Mouse (Mus musculus): ENCODE measurements around the gene Rcor1. TPM values are rescaled to one million over a fixed set of nuclear protein-coding genes. Genes with fewer than 3 reads are reported as not detected.
"Not testable (repeated sequence)": the region's sequence is repeated elsewhere in the genome, so short reads cannot be mapped to it uniquely, and the experiment has no call there.

The Rcor1 gene
- total RNA-seq, 1 experiment from 2014 or later: 46.4 TPM

DNA sequence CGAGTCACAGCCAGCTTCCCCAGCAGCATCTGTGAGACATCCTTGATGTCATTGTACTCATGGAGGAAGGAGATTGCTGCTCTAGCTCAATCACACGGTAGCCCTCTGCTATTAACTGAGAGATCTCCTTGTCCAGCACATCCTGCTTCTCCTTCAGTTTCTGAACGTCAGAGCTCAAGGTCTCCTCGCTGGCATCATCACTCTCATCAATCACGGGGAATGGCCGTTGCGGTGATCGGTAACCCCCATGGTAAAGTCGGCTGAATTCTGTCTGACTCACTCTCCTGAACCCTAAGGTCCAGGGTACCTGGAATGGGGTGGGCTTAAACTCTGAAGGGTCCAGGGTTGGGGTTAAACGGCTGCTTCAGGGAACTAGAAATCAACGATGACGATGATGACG lies 28.7 kb downstream of the Rcor1 start:
- DNase-seq: peak; percentile 69

GRCm38 (mm10) chr12:111069299-111069698 lies 30.1 kb downstream of the Rcor1 start:
- DNase-seq: not testable (repeated sequence)

- no peak for DNase-seq
Measured at GRCm38 (mm10) chr12:111071009-111071408, 31.9 kb downstream of the Rcor1 start.

GRCm38 (mm10) chr12:111071477-111072152 lies 32.5 kb downstream of the Rcor1 start:
- DNase-seq: peak; percentile 83

GRCm38 (mm10) chr12:111076385-111076965 lies 37.3 kb downstream of the Rcor1 start:
- no peak for DNase-seq

- DNase-seq: no peak
Measured at GRCm38 (mm10) chr12:111085579-111085978, 46.4 kb downstream of the Rcor1 start.

- DNase-seq: no peak
Measured at GRCm38 (mm10) chr12:111087066-111087465, 47.9 kb downstream of the Rcor1 start.

GRCm38 (mm10) chr12:111088186-111088585 lies 49.0 kb downstream of the Rcor1 start:
- peak; percentile 71 for DNase-seq

DNA sequence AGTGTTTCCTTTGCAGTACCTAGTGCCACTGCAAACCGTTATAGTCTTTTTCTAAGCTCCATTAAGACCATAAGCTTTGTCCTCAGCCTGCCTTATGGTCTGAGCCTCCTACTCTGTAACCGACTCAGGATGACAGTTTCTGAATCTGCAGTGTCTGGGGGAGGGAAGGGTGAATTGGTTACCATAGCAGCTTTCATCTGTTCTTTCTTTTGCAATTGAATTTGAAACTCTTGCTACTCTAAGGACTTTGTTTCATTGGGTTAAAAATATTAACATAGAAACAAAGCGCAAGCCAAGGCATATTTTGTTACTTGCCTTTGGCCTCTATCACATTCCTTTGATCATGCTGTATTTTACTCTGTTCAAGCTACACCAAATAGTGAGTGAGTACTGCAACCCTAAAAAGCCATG lies 49.6 kb downstream of the Rcor1 start:
- DNase-seq: no peak

DNA sequence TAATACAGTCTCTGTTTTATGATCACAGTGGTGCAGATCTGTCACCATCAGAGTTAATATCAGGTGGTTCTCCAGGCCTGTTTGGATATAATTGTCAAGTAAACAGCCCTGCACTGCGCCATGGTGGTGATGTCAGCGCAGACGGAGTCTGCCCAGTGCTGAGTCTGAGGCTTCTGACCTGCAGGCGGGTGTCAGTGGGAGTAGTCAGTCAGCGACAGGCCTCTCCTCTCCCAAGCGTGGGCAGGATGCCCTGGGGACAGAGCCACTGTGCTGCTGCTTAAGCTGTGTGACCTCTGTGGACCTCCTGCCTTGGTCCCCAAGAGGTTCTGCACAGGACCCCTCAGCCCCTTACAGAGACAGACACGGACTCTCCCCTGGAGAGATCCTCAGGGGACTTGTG lies 50.0 kb downstream of the Rcor1 start:
- peak; percentile 39 for DNase-seq

DNA sequence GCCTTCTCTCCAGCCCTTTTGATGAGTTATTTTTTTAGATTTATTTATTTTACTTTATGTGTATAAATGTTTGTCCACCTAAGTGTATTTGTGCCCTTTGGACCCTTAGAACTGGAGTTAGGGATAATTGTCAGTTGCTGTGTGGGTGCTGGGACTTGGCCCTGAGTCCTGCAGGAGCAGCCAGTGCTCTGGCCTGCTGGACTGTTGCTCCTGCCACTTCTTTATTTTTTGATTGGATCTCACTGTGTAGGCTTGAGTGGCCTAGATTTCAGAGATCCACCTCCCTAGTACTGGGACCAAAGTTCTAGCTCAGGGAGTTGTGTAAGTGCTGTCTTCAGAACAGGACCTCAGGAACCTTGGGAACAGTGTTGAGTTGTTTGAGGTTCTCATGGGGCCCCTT lies 51.6 kb downstream of the Rcor1 start:
- DNase-seq: no peak

GRCm38 (mm10) chr12:111091981-111092380 lies 52.8 kb downstream of the Rcor1 start:
- no peak for DNase-seq

- DNase-seq: no peak
Measured at GRCm38 (mm10) chr12:111094073-111094472, 54.9 kb downstream of the Rcor1 start.

DNA sequence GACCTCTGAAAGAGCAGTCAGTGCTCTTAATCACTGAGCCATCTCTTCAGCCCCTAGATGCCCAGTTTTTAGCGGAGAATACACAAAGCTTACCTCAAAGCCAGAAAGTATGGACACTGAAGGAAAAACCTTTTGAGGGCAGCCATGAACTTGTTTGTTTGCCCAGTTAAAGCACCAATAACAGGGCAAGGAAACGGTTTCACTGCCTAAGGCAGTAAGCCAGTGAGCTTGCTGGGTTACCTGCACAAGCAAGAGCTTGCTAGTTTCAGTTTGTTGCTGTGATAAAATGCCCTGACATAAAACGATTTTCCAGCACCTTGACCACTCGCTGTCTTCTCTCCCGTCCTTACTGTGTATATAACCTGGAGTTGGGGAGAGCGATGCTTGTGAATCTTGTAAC lies 55.9 kb downstream of the Rcor1 start:
- no peak for DNase-seq

GRCm38 (mm10) chr12:111096249-111096648 lies 57.1 kb downstream of the Rcor1 start:
- DNase-seq: no peak

- DNase-seq: no peak
Measured at GRCm38 (mm10) chr12:111097036-111097435, 57.9 kb downstream of the Rcor1 start.

DNA sequence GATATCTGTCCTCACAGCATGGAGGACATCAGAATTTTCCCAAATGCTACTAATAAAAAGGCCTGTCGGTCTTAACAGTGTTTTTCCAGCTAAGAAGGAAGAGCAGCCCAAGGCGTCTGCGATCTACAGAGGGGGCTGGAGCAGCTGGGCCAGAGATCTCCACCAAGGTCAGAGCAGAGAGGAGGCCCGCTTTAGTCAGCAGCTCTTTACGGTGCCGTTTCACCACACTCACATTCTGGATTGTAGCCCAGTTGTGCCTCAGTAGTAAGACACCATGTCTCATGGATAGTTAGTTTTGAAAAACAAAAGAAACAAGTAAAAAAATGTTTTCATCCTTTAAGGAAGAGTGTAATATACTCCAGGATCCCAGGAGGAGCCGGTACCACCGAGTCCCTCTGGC lies 72.0 kb downstream of the Rcor1 start:
- DNase-seq: peak; percentile 65

DNA sequence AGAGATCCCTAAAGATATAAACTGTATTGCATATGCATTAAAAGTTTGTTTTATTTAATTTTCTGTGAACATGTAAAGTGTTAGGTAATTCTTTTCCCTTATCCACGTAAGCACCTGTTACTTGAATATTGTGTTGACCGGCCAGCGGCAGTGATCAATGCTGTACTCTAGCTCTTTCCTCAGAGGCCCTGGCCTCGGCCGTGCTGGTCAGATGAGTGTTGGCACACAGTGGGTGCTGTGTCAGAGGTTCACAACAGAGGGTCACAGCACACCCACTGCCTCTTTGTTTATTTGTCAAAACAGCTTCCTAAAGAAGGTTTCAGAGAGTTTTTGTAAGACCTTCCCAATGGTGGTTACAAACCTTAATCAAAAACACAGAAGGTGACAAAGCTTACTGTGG lies 75.4 kb downstream of the Rcor1 start:
- no peak for DNase-seq

DNA sequence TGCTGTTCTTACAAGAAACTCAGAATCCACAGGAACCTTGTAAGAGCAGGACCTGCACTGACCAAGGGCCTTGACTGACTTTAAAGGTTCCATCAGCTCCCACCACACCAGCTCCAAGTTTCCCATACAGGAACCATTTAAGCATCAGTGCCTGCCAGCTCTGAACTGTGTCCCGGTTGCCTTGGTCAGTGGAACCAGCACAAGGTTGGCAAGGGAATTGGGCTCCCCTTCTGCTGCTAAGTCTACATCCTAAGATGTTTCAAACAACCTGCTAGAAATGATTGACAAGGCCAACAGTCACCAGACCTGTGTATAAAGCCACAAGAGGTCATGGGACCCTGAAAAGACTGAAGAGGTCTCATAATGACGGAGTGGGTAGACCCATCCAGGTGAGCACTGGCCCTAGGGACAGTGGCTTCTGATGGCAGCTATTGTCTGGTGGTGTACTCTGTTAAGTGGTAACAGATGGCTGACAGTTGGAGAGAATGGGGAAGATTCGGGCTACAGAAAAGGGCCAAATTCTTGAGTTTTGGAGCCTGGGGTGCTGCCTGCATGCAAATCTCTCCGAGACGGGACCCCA lies 80.4 kb downstream of the Rcor1 start:
- DNase-seq: no peak

- DNase-seq: no peak
Measured at GRCm38 (mm10) chr12:111120976-111121645, 82.0 kb downstream of the Rcor1 start.

GRCm38 (mm10) chr12:111122332-111122852 lies 83.2 kb downstream of the Rcor1 start:
- DNase-seq: peak; percentile 36

GRCm38 (mm10) chr12:111124601-111125260 lies 85.6 kb downstream of the Rcor1 start:
- DNase-seq: no peak

All from adrenal gland, postnatal 14 days (tissue).